Mouse (Mus musculus): ENCODE results near the gene Haus6.
"Not testable (repeated sequence)": the region's sequence is repeated elsewhere in the genome, so short reads cannot be mapped to it uniquely, and the experiment has no call there.

The Haus6 gene

GRCm38 (mm10) chr4:86611524-86612288 is at the start of gene Haus6:
Gene Haus6, minus strand, starts transcription at chr4:86612055.
- in situ Hi-C loops (cut with MboI; ENCODE audit: unreplicated experiment in 2 of 2) = loop anchor here (5.0 to 10.0 kb wide), 3 partner anchors 34 to 246 kb away; partner anchors contain the start of genes Rps6 (in 2 of the 2) and Rraga (in 1 of the 2)

GRCm38 (mm10) chr4:86657176-86657575 is 45.3 kb upstream of the Haus6 start:
- in situ Hi-C loops (cut with MboI; ENCODE audit: unreplicated experiment in 2 of 2) = no loop called here

GRCm38 (mm10) chr4:86656410-86656809 is 44.6 kb upstream of the Haus6 start:
- in situ Hi-C loops (cut with MboI; ENCODE audit: unreplicated experiment in 2 of 2) = not testable (repeated sequence)

- in situ Hi-C loops (cut with MboI; ENCODE audit: unreplicated experiment in 2 of 2) = no loop called here
These were observed 40.0 kb upstream of the Haus6 start for GRCm38 (mm10) chr4:86651686-86652384.

GRCm38 (mm10) chr4:86648394-86648793 is 36.5 kb upstream of the Haus6 start:
- in situ Hi-C loops (cut with MboI; ENCODE audit: unreplicated experiment in 2 of 2) = not testable (repeated sequence)

- in situ Hi-C loops (cut with MboI; ENCODE audit: unreplicated experiment in 2 of 2) = not testable (repeated sequence)
These were observed 25.7 kb upstream of the Haus6 start for GRCm38 (mm10) chr4:86637561-86637960.

GRCm38 (mm10) chr4:86634873-86635272 is 23.0 kb upstream of the Haus6 start:
- in situ Hi-C loops (cut with MboI; ENCODE audit: unreplicated experiment in 2 of 2) = not testable (repeated sequence)

- in situ Hi-C loops (cut with MboI; ENCODE audit: unreplicated experiment in 2 of 2) = not testable (repeated sequence)
These were observed 22.5 kb upstream of the Haus6 start for GRCm38 (mm10) chr4:86634312-86634711.

GRCm38 (mm10) chr4:86632556-86632955 is 20.7 kb upstream of the Haus6 start:
- in situ Hi-C loops (cut with MboI; ENCODE audit: unreplicated experiment in 2 of 2) = not testable (repeated sequence)

- in situ Hi-C loops (cut with MboI; ENCODE audit: unreplicated experiment in 2 of 2) = no loop called here
These were observed 20.0 kb upstream of the Haus6 start for GRCm38 (mm10) chr4:86631831-86632230.

GRCm38 (mm10) chr4:86626496-86626895 is 14.6 kb upstream of the Haus6 start:
- in situ Hi-C loops (cut with MboI; ENCODE audit: unreplicated experiment in 2 of 2) = not testable (repeated sequence)

GRCm38 (mm10) chr4:86625463-86625862 is 13.6 kb upstream of the Haus6 start:
- in situ Hi-C loops (cut with MboI; ENCODE audit: unreplicated experiment in 2 of 2) = no loop called here

GRCm38 (mm10) chr4:86622532-86622931 is 10.7 kb upstream of the Haus6 start:
- in situ Hi-C loops (cut with MboI; ENCODE audit: unreplicated experiment in 2 of 2) = not testable (repeated sequence)

GRCm38 (mm10) chr4:86622116-86622515 is 10.3 kb upstream of the Haus6 start:
- in situ Hi-C loops (cut with MboI; ENCODE audit: unreplicated experiment in 2 of 2) = no loop called here

GRCm38 (mm10) chr4:86620506-86620905 is 8.7 kb upstream of the Haus6 start:
- in situ Hi-C loops (cut with MboI; ENCODE audit: unreplicated experiment in 2 of 2) = no loop called here

GRCm38 (mm10) chr4:86612289-86612620 is 400 bp upstream of the Haus6 start:
- in situ Hi-C loops (cut with MboI; ENCODE audit: unreplicated experiment in 2 of 2) = loop anchor here (5.0 to 10.0 kb wide), 3 partner anchors 35 to 245 kb away; partner anchors contain the start of genes Rps6 (in 2 of the 2) and Rraga (in 1 of the 2)

- in situ Hi-C loops (cut with MboI; ENCODE audit: unreplicated experiment in 2 of 2) = loop anchor here in 1 of 2 experiments (25.0 kb wide), 1 partner anchor 1704 kb away; the partner anchor contains the start of gene Cntln
These were observed 20.6 kb downstream of the Haus6 start for GRCm38 (mm10) chr4:86591304-86591703.

- in situ Hi-C loops (cut with MboI; ENCODE audit: unreplicated experiment in 2 of 2) = loop anchor here (5.0 to 25.0 kb wide), 2 partner anchors 46 to 1701 kb away; partner anchors contain the start of gene Cntln (in 1 of the 2)
These were observed 23.6 kb downstream of the Haus6 start for GRCm38 (mm10) chr4:86588236-86588635.

- in situ Hi-C loops (cut with MboI; ENCODE audit: unreplicated experiment in 2 of 2) = loop anchor here in 1 of 2 experiments (25.0 kb wide), 1 partner anchor 1693 kb away; the partner anchor contains the start of gene Cntln
These were observed 31.3 kb downstream of the Haus6 start for GRCm38 (mm10) chr4:86580591-86580990.

GRCm38 (mm10) chr4:86580056-86580455 is 31.8 kb downstream of the Haus6 start:
- in situ Hi-C loops (cut with MboI; ENCODE audit: unreplicated experiment in 2 of 2) = loop anchor here in 1 of 2 experiments (25.0 kb wide), 1 partner anchor 1693 kb away; the partner anchor contains the start of gene Cntln

- in situ Hi-C loops (cut with MboI; ENCODE audit: unreplicated experiment in 2 of 2) = loop anchor here (5.0 to 25.0 kb wide), 3 partner anchors 36 to 1689 kb away; partner anchors contain the start of genes Cntln (in 1 of the 2), Haus6 (in 1 of the 2) and Rps6 (in 1 of the 2)
These were observed 35.1 kb downstream of the Haus6 start for GRCm38 (mm10) chr4:86576630-86577225.

All from v-Abl transformed pro-B cells (cell line).